Mouse (Mus musculus) stomach, postnatal 0 days (tissue): ENCODE results near the gene Gins1. TPM values are rescaled to one million over a fixed set of nuclear protein-coding genes. Genes with fewer than 3 reads are reported as not detected.

ENCODE experiments used
- ATAC-seq: fragments of 200-750 bp; cut with Nextera tagmentation; 2 replicates; pipeline ENCODE4 v1.8.0; 2017; ENCODE audit not compliant: low FRiP score, low TSS enrichment
- DNase-seq: peaks from one replicate; pipeline ENCODE4 v3.0.0-alpha.2; 2016; ENCODE audit warnings: low spot score
- H3K27ac ChIP-seq: fragments of 300-500 bp; sonication (generic); replicated peaks from 2 replicates; pipeline ENCODE4 v1.5.1; 2014; ENCODE audit warnings: mild to moderate bottlenecking, control low read depth
- H3K27me3 ChIP-seq: fragments of 300-500 bp; sonication (generic); 2 replicates; pipeline ENCODE4 v1.6.1; 2014; ENCODE audit warnings: low read length; ENCODE audit not compliant: control insufficient read depth, insufficient read depth
- H3K36me3 ChIP-seq: fragments of 300-500 bp; sonication (generic); 2 replicates; pipeline ENCODE4 v1.6.1; 2014; ENCODE audit warnings: low read length, mixed read lengths; ENCODE audit not compliant: control insufficient read depth, insufficient read depth
- H3K4me1 ChIP-seq: fragments of 300-500 bp; sonication (generic); replicated peaks from 2 replicates; pipeline ENCODE4 v1.6.1; 2014; ENCODE audit warnings: antibody characterized with exemption; ENCODE audit not compliant: control insufficient read depth, insufficient read depth
- H3K4me2 ChIP-seq: fragments of 300-500 bp; sonication (generic); replicated peaks from 2 replicates; pipeline ENCODE4 v1.6.1; 2014; ENCODE audit warnings: low read depth, mild to moderate bottlenecking, control low read depth, moderate library complexity
- H3K4me3 ChIP-seq: fragments of 300-500 bp; sonication (generic); 2 replicates; pipeline ENCODE4 v1.5.1; 2014; ENCODE audit warnings: low read depth, low read length, control low read depth
- H3K9ac ChIP-seq: fragments of 300-500 bp; sonication (generic); 2 replicates; pipeline ENCODE4 v1.6.1; 2014; ENCODE audit warnings: mild to moderate bottlenecking, low read length, control low read depth, mixed read lengths
- H3K9me3 ChIP-seq: fragments of 300-500 bp; sonication (generic); 2 replicates; pipeline ENCODE4 v1.6.1; 2016; ENCODE audit warnings: low read length; ENCODE audit not compliant: control insufficient read depth
- CTCF ChIP-seq: IDR thresholded peaks from 2 replicates; pipeline ENCODE4 v1.5.1; 2016; ENCODE audit warnings: antibody characterized with exemption, low read depth, mild to moderate bottlenecking, moderate library complexity
- EP300 ChIP-seq: optimal IDR thresholded peaks from 2 replicates; pipeline ENCODE3; 2016; ENCODE audit warnings: antibody characterized with exemption
- WGBS: fragments of 180-500 bp; shearing (Covaris S2); extraction: QIAGEN DNeasy Blood & Tissue Kit; methylation state at CpG from one replicate; pipeline ENCODE4 v1.1.7; 2014; 5-methylcytosine and 5-hydroxymethylcytosine counted together
- polyA plus RNA-seq: library from polyadenylated mRNA; unstranded; fragments of >200 nt; fragmentation: Nextera tagmentation; extraction: Ambion mirVana; gene quantifications from 2 replicates; pipeline ENCODE4 v1.2.1, GENCODE M21; 2015

Gins1 gene
- polyA plus RNA-seq, 1 experiment from 2014 or later: 10.7 TPM

DNA sequence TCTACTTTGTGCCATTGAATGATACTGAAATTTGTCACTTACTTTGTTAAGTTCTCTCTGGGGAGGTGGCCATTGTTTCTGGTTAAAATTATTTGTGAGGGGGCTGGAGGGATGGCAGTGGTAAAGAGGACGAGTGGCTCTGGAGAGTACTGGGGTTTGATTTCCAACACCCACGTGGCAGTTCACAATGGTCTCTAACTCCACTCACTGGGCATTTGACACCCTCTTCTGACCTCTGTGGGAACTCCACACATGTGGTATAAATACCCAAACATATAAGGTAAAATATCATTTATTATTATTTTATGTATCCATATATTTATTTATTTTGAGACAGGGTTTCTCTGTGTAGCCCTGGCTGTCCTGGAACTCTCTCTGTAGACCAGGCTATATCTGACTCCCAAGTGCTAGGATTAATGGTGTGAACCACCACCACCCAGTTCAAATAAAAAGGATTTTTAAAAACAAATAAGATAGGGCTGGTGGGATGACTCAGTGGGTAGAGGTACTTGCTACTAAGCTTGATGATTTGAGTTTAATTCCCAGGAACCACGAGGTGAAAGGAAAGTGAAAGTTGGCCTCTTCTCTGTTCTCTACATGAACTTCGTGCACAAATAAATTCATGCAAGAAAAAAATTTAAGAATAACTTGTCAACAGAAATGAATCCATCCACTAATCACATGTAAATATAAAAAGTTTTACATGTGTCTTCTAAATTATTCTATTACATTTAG is 9.7 kb downstream of the Gins1 start:
- H3K4me3 ChIP-seq: no peak overlapping the region
- 64% methylated on average over 4 of the region's 4 CpGs for WGBS
- H3K27ac ChIP-seq: no peak overlapping the region
- ATAC-seq: no peak
- no peak for DNase-seq
- H3K9me3 ChIP-seq: no peaks in the 10 kb centered on the region
- no peak overlapping the region for H3K9ac ChIP-seq
- no peaks in the 10 kb centered on the region for H3K27me3 ChIP-seq
- H3K4me1 ChIP-seq: no peaks in the 10 kb centered on the region
- H3K4me2 ChIP-seq: no peak overlapping the region
- no peak for TF ChIP-seq CTCF
- no peak for TF ChIP-seq EP300
- H3K36me3 ChIP-seq: no peaks in the 10 kb centered on the region

DNA sequence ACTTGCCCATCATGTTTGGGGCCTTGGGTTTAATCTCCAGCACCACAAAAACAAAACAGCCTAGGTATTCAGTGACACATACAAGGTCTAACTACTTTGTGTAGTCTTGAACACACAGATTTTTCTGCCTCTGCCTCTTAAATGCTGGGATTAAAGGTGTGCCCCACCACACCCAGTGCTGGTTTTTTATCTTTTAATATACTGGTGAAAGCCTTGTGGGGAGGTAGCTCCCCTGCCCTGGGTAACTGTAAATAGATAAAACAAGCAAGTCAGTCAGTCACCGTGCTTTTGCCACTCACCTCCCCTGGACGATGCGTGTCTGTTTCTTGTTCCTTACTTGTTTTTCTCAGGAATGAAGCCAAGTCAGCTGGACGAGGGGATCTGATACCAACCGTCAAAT is 10.6 kb downstream of the Gins1 start:
- ATAC-seq: no peak

DNA sequence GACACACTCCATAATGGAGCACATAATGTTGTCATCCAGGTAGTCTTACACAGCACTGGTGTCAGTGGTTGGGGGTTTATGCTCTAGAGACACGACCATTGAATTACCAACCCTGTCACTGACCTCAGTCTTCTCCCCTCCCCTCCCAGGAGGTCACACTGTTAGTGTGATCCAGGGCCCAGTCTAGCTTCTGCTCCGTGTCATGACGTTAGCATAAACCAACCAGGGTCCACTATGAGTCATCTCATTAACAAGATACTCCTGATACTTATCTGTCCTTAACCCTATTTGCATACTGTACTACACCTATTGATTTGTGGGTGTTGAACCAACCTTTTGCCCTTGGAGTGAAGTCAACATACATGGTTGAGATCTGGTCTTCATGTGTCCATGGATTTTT is 13.5 kb downstream of the Gins1 start:
- Histone ChIP-seq H3K9ac (no peak overlapping the region), H3K27ac (no peak overlapping the region), H3K36me3 (no peaks in the 10 kb centered on the region), H3K9me3 (no peaks in the 10 kb centered on the region), H3K4me1 (no peaks in the 10 kb centered on the region), H3K4me2 (no peak overlapping the region), H3K4me3 (no peak overlapping the region), H3K27me3 (no peaks in the 10 kb centered on the region)
- 68% methylated on average over 3 of the region's 3 CpGs for WGBS
- peak; percentile 73 for ATAC-seq
- DNase-seq: no peak
- no peak for TF ChIP-seq EP300
- TF ChIP-seq CTCF: no peak

More for the DNA sequence above, 10.6 kb downstream of the Gins1 start:
- Histone ChIP-seq H3K4me1 (no peaks in the 10 kb centered on the region), H3K4me2 (no peak overlapping the region), H3K4me3 (no peak overlapping the region), H3K9ac (no peak overlapping the region), H3K9me3 (no peaks in the 10 kb centered on the region), H3K27ac (no peak overlapping the region), H3K27me3 (no peaks in the 10 kb centered on the region), H3K36me3 (no peaks in the 10 kb centered on the region)
- DNase-seq: no peak
- 70% methylated on average over 5 of the region's 5 CpGs for WGBS
- TF ChIP-seq CTCF (no peak), EP300 (no peak)

DNA sequence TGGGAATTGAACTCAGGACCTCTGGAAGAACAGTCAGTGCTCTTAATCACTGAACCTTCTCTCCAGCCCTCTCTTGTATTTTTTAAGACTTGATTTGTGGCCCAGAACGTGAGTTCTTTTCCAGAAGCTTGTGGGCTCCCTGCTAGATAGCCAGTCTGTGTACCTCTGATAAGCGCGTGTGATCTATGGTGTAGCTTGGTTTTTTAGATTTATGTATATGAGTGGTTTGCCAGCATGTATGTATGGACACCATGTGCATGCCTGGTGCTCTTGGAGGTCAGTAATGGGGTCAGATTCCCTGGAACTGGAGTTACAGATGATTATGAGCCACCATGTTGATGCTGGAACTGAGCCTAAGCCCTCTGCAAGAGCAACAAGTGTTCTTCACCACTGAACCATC is 15.3 kb downstream of the Gins1 start:
- WGBS: 90% methylated on average over 3 of the region's 3 CpGs
- no peaks in the 10 kb centered on the region for H3K36me3 ChIP-seq

DNA sequence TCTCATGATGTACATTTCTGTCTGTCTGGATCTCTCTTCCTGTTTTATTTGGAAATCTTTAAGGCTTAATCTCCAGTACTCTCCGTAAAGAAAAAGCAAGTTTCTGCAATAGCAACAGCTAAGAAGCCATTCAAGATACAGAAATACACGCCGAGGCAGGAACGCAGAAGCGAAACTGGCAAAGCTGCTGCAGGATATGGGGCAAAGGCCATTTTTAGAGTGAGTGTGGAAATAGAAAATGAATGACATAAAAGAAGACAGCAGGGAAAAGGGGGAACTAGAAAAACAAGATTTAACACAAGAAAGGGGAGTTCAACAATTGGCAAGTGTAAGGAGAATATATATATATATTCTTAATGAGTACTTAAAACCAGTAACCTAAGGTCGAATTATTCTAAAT is 16.5 kb downstream of the Gins1 start:
- Histone ChIP-seq H3K9me3 (no peaks in the 10 kb centered on the region), H3K27ac (no peak overlapping the region), H3K36me3 (no peaks in the 10 kb centered on the region), H3K4me1 (no peaks in the 10 kb centered on the region), H3K4me2 (no peak overlapping the region), H3K4me3 (no peak overlapping the region), H3K9ac (no peak overlapping the region), H3K27me3 (no peaks in the 10 kb centered on the region)
- WGBS: 65% methylated on average over 6 of the region's 6 CpGs
- no peak for TF ChIP-seq EP300
- no peak for TF ChIP-seq CTCF
- no peak for DNase-seq
- ATAC-seq: no peak

More for the DNA sequence above, 15.3 kb downstream of the Gins1 start:
- no peak overlapping the region for H3K27ac ChIP-seq
- no peak overlapping the region for H3K4me3 ChIP-seq
- H3K4me2 ChIP-seq: no peak overlapping the region
- DNase-seq: no peak
- H3K4me1 ChIP-seq: no peaks in the 10 kb centered on the region
- H3K9ac ChIP-seq: no peak overlapping the region
- ATAC-seq: no peak
- no peak for TF ChIP-seq CTCF
- no peak for TF ChIP-seq EP300
- no peaks in the 10 kb centered on the region for H3K27me3 ChIP-seq
- H3K9me3 ChIP-seq: no peaks in the 10 kb centered on the region

DNA sequence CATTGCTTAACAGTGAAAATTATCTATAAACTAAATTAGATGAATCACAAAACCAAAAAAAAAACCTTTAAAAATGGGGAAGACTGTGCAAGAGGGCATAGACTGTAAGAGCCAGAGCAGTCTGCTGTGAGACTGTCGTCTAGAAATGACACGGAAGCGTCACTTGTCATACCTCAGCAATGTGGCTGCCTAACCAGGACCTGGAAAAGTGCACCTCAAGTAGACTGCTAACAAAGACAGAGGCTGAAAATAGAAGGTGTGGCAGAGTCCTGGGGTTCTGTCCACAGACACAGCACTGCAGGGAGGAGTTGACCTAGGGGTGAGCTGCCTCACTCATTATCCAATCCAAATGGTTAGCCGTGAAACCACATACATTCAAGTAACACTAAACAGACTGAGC is 17.0 kb downstream of the Gins1 start:
- DNase-seq: no peak
- no peak overlapping the region for H3K9ac ChIP-seq
- 81% methylated on average over 4 of the region's 4 CpGs for WGBS

More for the DNA sequence above, 17.0 kb downstream of the Gins1 start:
- Histone ChIP-seq H3K9me3 (no peaks in the 10 kb centered on the region), H3K4me2 (no peak overlapping the region), H3K27me3 (no peaks in the 10 kb centered on the region), H3K27ac (0 out of 2 replicates have a peak overlapping the region, but pooled peaks have one; percentile 3), H3K36me3 (no peaks in the 10 kb centered on the region), H3K4me3 (no peak overlapping the region), H3K4me1 (no peaks in the 10 kb centered on the region)
- ATAC-seq: no peak
- no peak for TF ChIP-seq EP300
- no peak for TF ChIP-seq CTCF
